Mouse (Mus musculus) thymus, postnatal 0 days (tissue): ENCODE data around the gene Larp1. TPM values are rescaled to one million over a fixed set of nuclear protein-coding genes. Genes with fewer than 3 reads are reported as not detected.

Experiments
- DNase-seq: peaks from one replicate; pipeline ENCODE4 v3.0.0-alpha.2; 2015; ENCODE audit warnings: low spot score
- polyA plus RNA-seq: library from polyadenylated mRNA; unstranded; fragments of >200 nt; fragmentation: Nextera tagmentation; extraction: Ambion mirVana; gene quantifications from 2 replicates; pipeline ENCODE4 v1.2.1, GENCODE M21; 2015

Gene Larp1
- polyA plus RNA-seq: 17.1 and 22.8 TPM in 2 replicates

GRCm38 (mm10) chr11:58009051-58009515 lies at the start of gene Larp1:
Larp1 (plus strand) TSS chr11:58009064.
- no peak for DNase-seq

GRCm38 (mm10) chr11:57959924-57960323 lies 48.9 kb upstream of the Larp1 start:
- DNase-seq: no peak

GRCm38 (mm10) chr11:57962382-57963285 lies 46.2 kb upstream of the Larp1 start:
- DNase-seq: peak; percentile 71

- no peak for DNase-seq
Observed at GRCm38 (mm10) chr11:57963291-57963870, 45.5 kb upstream of the Larp1 start.

- DNase-seq: peak; percentile 66
Observed at GRCm38 (mm10) chr11:57966630-57967029, 42.2 kb upstream of the Larp1 start.

GRCm38 (mm10) chr11:57968301-57968700 lies 40.6 kb upstream of the Larp1 start:
- no peak for DNase-seq

GRCm38 (mm10) chr11:57970541-57970940 lies 38.3 kb upstream of the Larp1 start:
- DNase-seq: peak; percentile 22

GRCm38 (mm10) chr11:57973001-57973912 lies 35.6 kb upstream of the Larp1 start:
- no peak for DNase-seq

- DNase-seq: no peak
Observed at GRCm38 (mm10) chr11:57973913-57974234, 35.0 kb upstream of the Larp1 start.

- no peak for DNase-seq
Observed at GRCm38 (mm10) chr11:57975876-57976275, 33.0 kb upstream of the Larp1 start.

GRCm38 (mm10) chr11:57977681-57978080 lies 31.2 kb upstream of the Larp1 start:
- DNase-seq: no peak

- DNase-seq: no peak
Observed at GRCm38 (mm10) chr11:57979621-57980020, 29.2 kb upstream of the Larp1 start.

GRCm38 (mm10) chr11:57981083-57981809 lies 27.6 kb upstream of the Larp1 start:
- no peak for DNase-seq

GRCm38 (mm10) chr11:57983480-57984342 lies 25.2 kb upstream of the Larp1 start:
- DNase-seq: no peak

GRCm38 (mm10) chr11:57984343-57984666 lies 24.6 kb upstream of the Larp1 start:
- DNase-seq: no peak

GRCm38 (mm10) chr11:57985485-57985884 lies 23.4 kb upstream of the Larp1 start:
- DNase-seq: no peak

- DNase-seq: no peak
Observed at GRCm38 (mm10) chr11:57986053-57986452, 22.8 kb upstream of the Larp1 start.

GRCm38 (mm10) chr11:57986456-57986855 lies 22.4 kb upstream of the Larp1 start:
- no peak for DNase-seq

- DNase-seq: no peak
Observed at GRCm38 (mm10) chr11:57986861-57987260, 22.0 kb upstream of the Larp1 start.

- DNase-seq: no peak
Observed at GRCm38 (mm10) chr11:57998168-57998567, 10.7 kb upstream of the Larp1 start.
